Mouse (Mus musculus) forebrain, embryonic 15.5 days (tissue): Measurements from ENCODE around the gene Gpr15. TPM values are rescaled to one million over a fixed set of nuclear protein-coding genes. Genes with fewer than 3 reads are reported as not detected.

Source experiments
- ATAC-seq: fragments of 200-750 bp; cut with Nextera tagmentation; replicated peaks from 2 replicates; pipeline ENCODE4 v1.8.0; 2017; ENCODE audit warnings: mild to moderate bottlenecking, moderate TSS enrichment, moderate library complexity
- H3K27ac ChIP-seq: fragments of 300-500 bp; sonication (generic); replicated peaks from 2 replicates; pipeline ENCODE4 v1.5.1; 2015; ENCODE audit warnings: mild to moderate bottlenecking, inconsistent platforms
- H3K27me3 ChIP-seq: fragments of 300-500 bp; sonication (generic); 2 replicates; pipeline ENCODE4 v1.6.1; 2015; ENCODE audit warnings: inconsistent platforms
- H3K36me3 ChIP-seq: fragments of 300-500 bp; sonication (generic); 2 replicates; pipeline ENCODE4 v1.6.1; 2015; ENCODE audit warnings: mild to moderate bottlenecking, inconsistent platforms
- H3K4me1 ChIP-seq: fragments of 300-500 bp; sonication (generic); 2 replicates; pipeline ENCODE4 v1.6.1; 2015; ENCODE audit warnings: inconsistent platforms
- H3K4me2 ChIP-seq: fragments of 300-500 bp; sonication (generic); replicated peaks from 2 replicates; pipeline ENCODE4 v1.6.1; 2015; ENCODE audit warnings: mild to moderate bottlenecking, inconsistent platforms
- H3K4me3 ChIP-seq: fragments of 300-500 bp; sonication (generic); 2 replicates; pipeline ENCODE4 v1.5.1; 2015; ENCODE audit warnings: mild to moderate bottlenecking, inconsistent platforms
- H3K9ac ChIP-seq: fragments of 300-500 bp; sonication (generic); replicated peaks from 2 replicates; pipeline ENCODE4 v1.6.1; 2015; ENCODE audit warnings: mild to moderate bottlenecking, inconsistent platforms
- H3K9me3 ChIP-seq: fragments of 300-500 bp; sonication (generic); 2 replicates; pipeline ENCODE4 v1.6.1; 2016; ENCODE audit warnings: inconsistent platforms
- WGBS: fragments of 180-500 bp; shearing (Covaris S2); methylation state at CpG from one replicate; pipeline ENCODE4 v1.1.7; 2015; ENCODE audit warnings: mixed read lengths; 5-methylcytosine and 5-hydroxymethylcytosine counted together
- polyA plus RNA-seq: library from polyadenylated mRNA; unstranded; fragments of >200 nt; fragmentation: Nextera tagmentation; extraction: Ambion mirVana; gene quantifications from 2 replicates; pipeline ENCODE4 v1.2.1, GENCODE M21; 2015

Gpr15 gene
- 0.23 TPM in 1 of 2 replicates, not detected in the other for polyA plus RNA-seq

DNA sequence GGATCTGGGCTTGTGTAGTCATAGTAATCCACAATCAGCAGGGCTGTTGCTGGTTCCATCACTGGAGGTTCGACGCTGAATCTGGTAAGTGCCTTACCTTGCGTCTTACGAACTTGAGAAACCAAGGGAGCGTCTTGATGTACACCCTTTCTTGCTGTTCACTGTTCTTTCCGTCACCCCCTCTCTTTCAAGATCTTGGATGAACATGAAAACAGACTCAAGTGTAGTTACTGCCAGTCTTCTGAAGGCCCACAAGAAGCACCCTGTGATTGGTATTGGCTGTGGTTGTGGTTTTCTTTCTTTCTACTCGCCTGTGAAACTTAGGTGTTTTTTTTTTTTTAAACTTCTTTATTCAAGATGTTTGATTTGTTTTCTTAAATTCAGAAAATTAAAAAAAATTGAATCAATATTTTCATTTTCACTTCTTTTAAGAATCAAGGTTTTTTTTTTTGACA is at the start of gene Gpr15:
Gpr15 (minus strand) TSS at position 405 of the 455 bp plus-strand sequence.
- H3K4me1 ChIP-seq, result no peaks in the 10 kb centered on the region
- 94% methylated on average over 7 of the region's 7 CpGs for WGBS

DNA sequence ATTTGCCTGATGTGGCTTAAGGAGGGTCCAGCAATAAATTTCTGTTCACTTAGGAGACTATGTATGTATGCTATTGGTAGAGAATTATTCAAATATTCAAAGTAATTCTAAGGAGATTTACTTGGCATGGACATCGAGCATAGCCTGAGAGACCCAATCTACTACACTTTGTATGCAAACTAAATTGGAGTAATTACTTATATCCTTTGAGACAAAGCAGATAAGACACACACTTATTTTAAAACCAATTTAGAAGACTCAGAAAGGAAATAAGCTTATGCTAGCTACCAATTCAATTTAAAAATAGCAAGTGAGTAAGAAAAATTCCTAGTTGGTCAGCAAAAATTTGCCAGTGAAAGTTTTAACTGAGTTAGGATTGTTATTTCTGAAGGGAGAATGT is 44.2 kb upstream of the Gpr15 start, which contains the start of gene Olfr172:
Olfr172 (minus strand) TSS at position 101 of the 400 bp plus-strand sequence.
- Histone ChIP-seq H3K27me3 (no peaks in the 10 kb centered on the region), H3K4me1 (no peaks in the 10 kb centered on the region), H3K27ac (no peak within 1 kb of the TSS), H3K9me3 (no peaks in the 10 kb centered on the region), H3K4me2 (no peak within 1 kb of the TSS), H3K9ac (no peak within 1 kb of the TSS), H3K36me3 (no peaks in the 10 kb centered on the region), H3K4me3 (no peak within 1 kb of the TSS)
- ATAC-seq, result no peak
- WGBS, result 81% methylated on average over 1 of the region's 1 CpGs

More for the DNA sequence above, at the start of gene Gpr15:
- no peaks in the 10 kb centered on the region for H3K9me3 ChIP-seq
- H3K4me3 ChIP-seq, result no peak within 1 kb of the TSS
- no peak within 1 kb of the TSS for H3K27ac ChIP-seq
- H3K36me3 ChIP-seq, result no peaks in the 10 kb centered on the region
- no peaks in the 10 kb centered on the region for H3K27me3 ChIP-seq
- H3K4me2 ChIP-seq, result no peak within 1 kb of the TSS
- no peak within 1 kb of the TSS for H3K9ac ChIP-seq
- no peak for ATAC-seq

DNA sequence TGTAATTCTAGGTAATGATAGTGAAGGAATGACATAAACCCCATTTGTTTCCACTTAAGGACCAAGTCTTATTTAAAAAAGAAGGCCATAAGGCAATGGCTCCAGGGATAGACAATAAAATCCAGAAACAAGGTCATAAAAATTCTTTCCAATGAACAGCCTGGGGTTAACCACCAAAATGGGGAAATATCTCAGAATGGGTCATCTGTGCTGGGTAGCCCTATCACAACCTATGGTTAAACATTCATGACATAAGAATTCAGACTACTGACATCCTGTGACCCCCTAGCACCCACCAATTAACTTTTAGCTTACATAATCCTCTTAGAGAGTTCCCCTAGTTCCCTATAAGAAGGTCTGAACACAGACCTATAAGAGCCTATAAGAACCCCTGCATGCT is 37.3 kb upstream of the Gpr15 start:
- Histone ChIP-seq H3K4me1 (no peaks in the 10 kb centered on the region), H3K9ac (no peak overlapping the region), H3K27me3 (no peaks in the 10 kb centered on the region), H3K27ac (no peak overlapping the region), H3K4me2 (no peak overlapping the region), H3K4me3 (no peak overlapping the region), H3K9me3 (no peaks in the 10 kb centered on the region), H3K36me3 (no peaks in the 10 kb centered on the region)
- ATAC-seq, result no peak

DNA sequence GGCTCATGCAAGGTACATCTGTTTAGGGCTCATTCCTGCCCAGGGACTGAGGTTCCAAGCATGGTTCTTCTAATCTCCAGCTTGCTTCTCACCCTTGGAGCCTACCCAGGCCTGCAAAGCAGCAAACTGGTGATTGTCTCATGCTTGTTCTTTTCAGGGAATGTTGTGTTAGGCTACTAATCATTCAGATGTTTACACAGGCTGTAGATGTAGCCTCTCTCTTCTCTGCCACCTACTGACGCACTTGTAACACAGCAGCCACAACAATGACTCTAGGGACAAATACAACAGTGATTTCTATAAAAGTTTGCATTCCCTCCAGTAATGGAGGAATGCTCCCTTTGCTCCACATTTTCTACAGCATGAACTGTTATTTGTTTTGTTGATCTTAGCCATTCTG is 32.4 kb upstream of the Gpr15 start:
- H3K4me3 ChIP-seq, result no peak overlapping the region
- H3K27me3 ChIP-seq, result no peaks in the 10 kb centered on the region
- no peaks in the 10 kb centered on the region for H3K4me1 ChIP-seq
- H3K36me3 ChIP-seq, result no peaks in the 10 kb centered on the region
- no peak overlapping the region for H3K27ac ChIP-seq
- H3K9ac ChIP-seq, result no peak overlapping the region
- no peak overlapping the region for H3K4me2 ChIP-seq
- H3K9me3 ChIP-seq, result no peaks in the 10 kb centered on the region
- 18% methylated on average over 1 of the region's 1 CpGs for WGBS
- ATAC-seq, result 0 out of 2 replicates have a peak, but pooled peaks have one; percentile 48

DNA sequence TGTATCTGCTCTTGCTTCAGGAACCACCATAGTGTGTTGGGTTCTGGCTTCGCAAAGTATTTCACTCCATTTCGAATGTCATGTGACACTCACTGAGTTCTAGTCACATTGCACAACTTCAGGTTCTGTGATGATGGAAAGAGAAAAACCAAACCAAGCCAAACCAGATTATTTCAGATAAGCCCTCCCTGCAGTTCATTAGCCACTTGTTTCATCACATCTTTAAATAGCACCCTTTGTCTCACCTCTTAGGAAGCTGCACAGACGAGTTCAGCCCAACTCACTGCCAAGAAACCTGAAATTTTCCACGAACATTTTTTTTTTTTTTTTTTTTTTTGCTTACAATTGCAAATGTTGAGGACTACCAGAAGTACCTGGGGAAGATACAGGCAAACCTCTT is 27.8 kb upstream of the Gpr15 start:
- H3K27ac ChIP-seq, result no peak overlapping the region
- H3K9ac ChIP-seq, result no peak overlapping the region
- no peaks in the 10 kb centered on the region for H3K4me1 ChIP-seq
- ATAC-seq, result no peak
- no peak overlapping the region for H3K4me3 ChIP-seq
- H3K27me3 ChIP-seq, result no peaks in the 10 kb centered on the region
- H3K4me2 ChIP-seq, result no peak overlapping the region
- WGBS, result 70% methylated on average over 4 of the region's 4 CpGs
- H3K36me3 ChIP-seq, result no peaks in the 10 kb centered on the region
- H3K9me3 ChIP-seq, result no peaks in the 10 kb centered on the region

DNA sequence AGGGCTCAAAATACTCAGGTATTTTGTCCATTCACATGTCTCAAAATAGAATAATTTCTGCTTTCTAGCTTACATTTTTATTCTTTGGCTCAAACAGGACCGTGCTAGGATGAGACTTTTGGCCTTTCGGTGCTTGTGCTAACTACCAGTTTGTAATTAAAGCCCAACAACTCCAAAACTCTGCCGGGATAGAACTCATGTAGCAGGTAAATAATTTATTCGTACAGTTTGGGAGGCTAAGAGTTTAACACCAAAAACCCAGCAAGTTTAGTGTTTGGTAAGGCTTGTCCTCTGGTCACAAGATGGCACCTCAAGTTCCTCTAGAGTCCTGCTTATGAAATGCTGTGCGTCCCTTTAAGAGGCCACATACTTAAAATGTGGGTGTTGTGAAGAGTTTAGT is 21.9 kb upstream of the Gpr15 start:
- Histone ChIP-seq H3K27me3 (no peaks in the 10 kb centered on the region), H3K4me2 (no peak overlapping the region), H3K4me1 (no peaks in the 10 kb centered on the region; the same call in 1 of the 2 replicates), H3K4me3 (no peak overlapping the region), H3K27ac (no peak overlapping the region), H3K36me3 (no peaks in the 10 kb centered on the region), H3K9me3 (no peaks in the 10 kb centered on the region), H3K9ac (no peak overlapping the region)
- 95% methylated on average over 5 of the region's 5 CpGs for WGBS
- ATAC-seq, result no peak

DNA sequence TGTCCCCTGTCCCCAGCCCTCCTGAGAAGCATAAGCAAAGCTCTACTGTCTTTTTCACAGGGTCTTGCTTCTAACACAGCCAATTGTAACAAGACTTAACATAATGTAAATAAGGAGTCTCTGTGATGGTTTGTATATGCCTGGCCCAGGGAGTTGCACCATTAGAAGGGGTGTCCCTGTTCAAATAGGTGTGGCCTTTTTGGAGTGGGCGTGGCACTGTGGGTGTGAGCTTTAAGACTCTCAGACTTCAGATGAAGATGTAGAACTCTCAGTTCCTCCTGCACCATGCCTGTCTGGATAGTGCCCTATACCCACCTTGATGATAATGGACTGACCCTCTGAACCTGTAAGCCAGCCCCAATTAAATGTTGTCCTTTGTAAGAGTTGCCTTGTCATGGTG is 19.9 kb upstream of the Gpr15 start:
- H3K4me1 ChIP-seq, result no peaks in the 10 kb centered on the region; the same call in 1 of the 2 replicates
- peaks cover 11% of the 10 kb centered on the region for H3K36me3 ChIP-seq
- ATAC-seq, result no peak
- no peaks in the 10 kb centered on the region for H3K27me3 ChIP-seq
- WGBS, result 100% methylated on average over 1 of the region's 1 CpGs
- H3K4me2 ChIP-seq, result no peak overlapping the region
- H3K27ac ChIP-seq, result no peak overlapping the region
- H3K9me3 ChIP-seq, result no peaks in the 10 kb centered on the region
- H3K9ac ChIP-seq, result no peak overlapping the region
- no peak overlapping the region for H3K4me3 ChIP-seq

DNA sequence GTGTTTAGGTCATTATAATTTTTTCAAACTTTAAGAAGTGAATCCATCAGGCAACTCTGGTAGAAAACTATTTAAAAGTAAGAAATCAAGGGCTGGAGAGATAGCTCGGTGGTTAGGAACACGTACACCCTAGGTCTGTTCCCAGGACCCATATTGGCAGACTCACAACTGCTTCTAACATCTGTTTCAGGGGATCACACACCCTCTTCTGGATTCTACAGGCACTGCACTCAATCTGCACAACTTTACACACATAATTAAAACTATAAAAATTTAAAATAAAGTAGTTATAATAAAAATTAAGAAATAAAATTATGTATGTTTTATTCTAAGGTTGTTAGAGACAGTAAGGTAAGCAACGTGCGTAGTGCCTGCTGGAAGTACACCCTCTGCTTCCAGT is 19.3 kb upstream of the Gpr15 start:
- Histone ChIP-seq H3K4me1 (no peaks in the 10 kb centered on the region; the same call in 1 of the 2 replicates), H3K27me3 (no peaks in the 10 kb centered on the region), H3K4me2 (no peak overlapping the region), H3K9me3 (no peaks in the 10 kb centered on the region), H3K4me3 (no peak overlapping the region), H3K9ac (no peak overlapping the region), H3K27ac (no peak overlapping the region), H3K36me3 (peaks cover 16% of the 10 kb centered on the region)
- no peak for ATAC-seq
- 85% methylated on average over 4 of the region's 4 CpGs for WGBS

DNA sequence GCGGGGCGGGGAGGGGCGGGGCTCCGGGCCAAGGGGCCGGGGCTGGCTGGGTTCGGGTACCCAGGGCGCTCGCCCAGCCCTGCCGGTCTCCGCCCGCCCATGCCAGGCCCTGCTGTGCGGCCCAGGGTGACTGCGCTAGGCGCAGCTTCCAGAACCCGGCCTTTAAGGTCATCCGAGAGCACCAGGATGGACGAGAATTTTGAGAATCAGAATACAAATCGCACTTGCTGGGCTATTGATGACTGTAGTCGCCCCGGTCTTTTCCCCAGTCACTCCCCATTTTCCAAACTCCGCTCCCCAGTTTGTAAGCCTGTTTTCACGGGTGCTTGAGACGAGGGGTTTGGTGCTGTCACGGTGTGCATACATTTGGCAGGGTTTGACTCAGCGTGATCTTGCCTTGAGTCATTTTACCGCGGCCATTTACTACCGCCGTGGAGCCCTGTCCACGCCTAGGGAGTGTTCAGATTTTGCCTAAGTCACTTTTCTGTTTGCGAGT is 9.4 kb upstream of the Gpr15 start:
- peak overlapping the region; percentile 58 for H3K4me2 ChIP-seq
- H3K4me1 ChIP-seq, result peaks cover 12% of the 10 kb centered on the region
- peak overlapping the region; percentile 79 for H3K4me3 ChIP-seq
- peak overlapping the region; percentile 84 for H3K9ac ChIP-seq
- H3K27me3 ChIP-seq, result no peaks in the 10 kb centered on the region
- WGBS, result under 1% methylated on average over 27 of the region's 31 CpGs
- H3K9me3 ChIP-seq, result no peaks in the 10 kb centered on the region
- ATAC-seq, result peak; percentile 92
- peaks cover 25% of the 10 kb centered on the region for H3K36me3 ChIP-seq
- H3K27ac ChIP-seq, result peak overlapping the region; percentile 82

DNA sequence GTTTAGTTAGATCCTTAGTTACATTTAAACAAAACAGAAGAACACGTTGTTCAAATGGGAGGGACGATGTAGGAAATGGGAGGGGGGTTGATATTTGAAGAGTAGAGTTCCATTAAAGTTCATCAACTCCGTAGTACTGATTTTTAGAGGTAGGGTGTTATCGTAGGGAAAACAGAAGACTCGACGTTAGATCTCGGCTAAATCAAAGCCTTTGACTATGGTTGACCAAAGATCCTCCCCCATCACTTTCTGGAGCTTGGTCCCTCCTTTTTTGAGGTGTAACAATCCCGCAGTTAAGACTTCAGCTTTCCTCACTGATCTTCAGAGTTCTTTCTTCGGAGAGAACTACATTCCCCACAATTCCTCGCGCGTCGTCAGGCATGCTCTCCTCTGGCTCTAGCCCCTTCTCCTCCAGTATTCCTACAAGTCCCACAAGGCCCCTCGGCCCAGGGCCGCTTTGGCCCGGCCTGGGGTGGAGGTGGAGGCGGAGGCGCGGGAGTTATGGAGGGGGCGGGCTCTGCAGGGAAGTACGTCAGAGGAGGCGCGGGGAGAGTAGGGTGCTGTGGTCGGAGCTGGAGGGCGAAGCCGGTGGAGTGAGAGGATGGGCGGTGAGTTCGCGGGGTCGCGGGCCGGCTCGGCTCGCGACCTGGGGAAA is 8.7 kb upstream of the Gpr15 start, which contains the start of gene Cldnd1:
Cldnd1 (plus strand) TSS at position 434 of the 655 bp plus-strand sequence.
- Histone ChIP-seq H3K4me2 (peak within 1 kb of the TSS; percentile 58), H3K4me1 (peaks cover 12% of the 10 kb centered on the region), H3K9me3 (no peaks in the 10 kb centered on the region), H3K27ac (peak within 1 kb of the TSS; percentile 82), H3K9ac (peak within 1 kb of the TSS; percentile 84), H3K27me3 (no peaks in the 10 kb centered on the region), H3K36me3 (peaks cover 20% of the 10 kb centered on the region), H3K4me3 (peak within 1 kb of the TSS; percentile 79)
- WGBS, result 2% methylated on average over 21 of the region's 35 CpGs
- ATAC-seq, result peak; percentile 100

DNA sequence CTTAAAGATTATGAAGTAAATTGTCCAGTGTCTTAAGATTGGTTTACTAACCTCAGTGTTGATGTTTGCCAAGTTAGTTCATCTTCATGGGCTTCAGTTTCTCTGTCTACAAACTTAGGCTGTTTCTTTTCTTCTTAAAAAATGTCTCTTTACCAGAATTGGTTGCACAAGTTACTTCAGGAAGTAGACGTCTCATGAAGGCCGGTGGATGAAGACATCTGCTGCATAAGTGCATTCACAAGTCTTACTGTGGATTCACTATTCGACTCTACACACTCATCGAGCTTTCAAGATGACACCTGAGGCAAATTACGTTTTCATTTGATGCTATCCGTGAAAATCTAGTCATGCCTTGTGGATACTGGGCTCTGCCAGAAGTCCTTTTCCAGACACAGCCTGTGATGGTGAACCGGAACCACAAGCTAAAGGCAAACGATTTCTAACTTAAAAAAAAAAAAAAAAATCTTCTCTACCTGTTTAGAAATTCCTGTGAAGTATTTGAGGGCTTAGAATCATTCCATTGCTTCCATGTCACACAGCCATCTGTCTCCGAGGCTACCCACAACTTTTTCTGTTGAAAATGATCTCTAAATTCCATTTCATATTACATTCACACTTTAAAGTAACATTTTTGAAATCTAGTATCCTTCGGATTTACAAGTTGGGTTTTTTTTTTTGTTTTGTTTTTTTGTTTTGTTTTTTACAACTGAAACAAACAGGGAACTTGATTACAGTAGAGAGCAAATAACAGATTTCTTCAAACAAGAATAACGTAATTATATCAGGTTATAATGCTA is 8.0 kb upstream of the Gpr15 start:
- peaks cover 12% of the 10 kb centered on the region for H3K4me1 ChIP-seq
- no peak overlapping the region for H3K27ac ChIP-seq
- H3K27me3 ChIP-seq, result no peaks in the 10 kb centered on the region
- H3K4me3 ChIP-seq, result peak overlapping the region; percentile 79; the same call in 1 of the 2 replicates
- no peak overlapping the region for H3K9ac ChIP-seq
- WGBS, result 79% methylated on average over 11 of the region's 11 CpGs
- no peak for ATAC-seq
- H3K9me3 ChIP-seq, result no peaks in the 10 kb centered on the region
- peaks cover 13% of the 10 kb centered on the region for H3K36me3 ChIP-seq
- peak overlapping the region; percentile 44 for H3K4me2 ChIP-seq

DNA sequence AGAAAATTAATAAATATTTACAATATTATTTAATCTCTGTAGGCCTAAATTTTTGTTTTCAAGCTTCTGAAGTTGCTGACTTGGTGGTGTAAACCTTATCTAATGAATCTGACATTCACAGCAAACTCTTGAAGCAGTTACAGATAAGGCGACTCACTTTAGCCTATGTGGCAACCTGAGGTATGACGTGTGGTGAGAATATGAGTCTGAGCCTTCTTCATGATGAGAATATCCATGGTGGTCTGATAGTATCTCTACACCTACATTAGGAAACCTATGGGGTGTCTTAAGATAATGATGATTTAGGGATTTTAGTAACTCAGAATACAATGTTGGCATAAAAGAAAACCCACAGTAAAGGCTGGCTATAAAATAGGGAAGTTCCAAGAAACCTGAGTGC is 3.4 kb upstream of the Gpr15 start:
- 87% methylated on average over 2 of the region's 2 CpGs for WGBS
- Histone ChIP-seq H3K36me3 (no peaks in the 10 kb centered on the region), H3K27me3 (no peaks in the 10 kb centered on the region)

More for the DNA sequence above, 3.4 kb upstream of the Gpr15 start:
- H3K4me3 ChIP-seq, result no peak overlapping the region
- no peak overlapping the region for H3K27ac ChIP-seq
- ATAC-seq, result no peak
- H3K4me1 ChIP-seq, result no peaks in the 10 kb centered on the region
- H3K4me2 ChIP-seq, result no peak overlapping the region
- H3K9ac ChIP-seq, result no peak overlapping the region
- no peaks in the 10 kb centered on the region for H3K9me3 ChIP-seq
